In the genomic region with DNA sequence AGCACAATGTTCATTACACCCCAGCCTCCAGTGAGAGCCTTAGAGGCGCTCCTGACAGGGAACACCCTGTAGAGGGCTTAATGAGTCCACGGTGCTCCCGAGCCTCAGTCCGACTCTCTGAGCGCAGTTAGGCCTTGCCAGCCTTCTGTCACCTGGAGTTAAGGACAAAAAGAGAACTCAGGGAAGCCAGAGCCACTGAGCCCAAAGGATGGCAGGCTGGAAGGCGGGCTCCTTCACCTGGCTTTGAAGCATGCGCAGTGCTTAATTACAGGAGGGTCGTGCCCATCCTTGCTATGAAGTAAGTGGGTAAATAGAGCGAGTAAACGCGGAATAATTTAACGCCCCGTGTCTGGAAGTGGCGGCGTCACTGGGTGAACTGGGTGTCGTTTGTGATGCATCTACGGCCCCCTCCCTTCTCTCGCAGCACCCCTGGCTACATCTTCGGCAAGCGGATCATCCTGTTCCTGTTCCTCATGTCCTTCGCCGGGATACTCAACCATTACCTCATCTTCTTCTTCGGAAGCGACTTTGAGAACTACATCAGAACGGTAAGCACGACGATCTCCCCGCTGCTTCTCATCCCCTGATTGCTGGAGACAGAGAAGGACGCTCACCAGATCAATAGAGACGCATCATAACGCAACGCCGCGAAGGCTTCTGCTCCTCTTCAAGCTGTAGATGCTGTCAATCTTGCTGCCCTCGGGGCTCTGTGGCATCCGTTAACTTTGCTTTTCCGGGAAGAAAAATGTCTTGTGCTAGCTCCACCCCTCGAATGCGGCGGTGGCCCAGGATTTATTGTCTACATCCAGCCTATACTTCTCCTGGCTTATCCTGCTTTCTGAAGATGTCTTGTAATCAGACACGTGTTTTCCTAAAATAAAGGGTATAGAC, we compare ENCODE assay signal across 8 mouse cellular contexts. TPM values are rescaled to one million over a fixed set of nuclear protein-coding genes. Genes with fewer than 3 reads are reported as not detected.
A peak's percentile ranks its signal among the peaks of the same experiment; 100 is the strongest.
DNase-seq lines count a peak whose midpoint lies in the region; ATAC-seq and TF ChIP-seq lines count a peak whose summit lies in the region.

No protein-coding gene starts in this region.

- peak overlapping the region; percentile 54 for H3K4me2 ChIP-seq in limb, embryonic 14.5 days (replicated peaks; ENCODE audit: low read depth, low read length, severe bottlenecking)
- H3K4me2 ChIP-seq in stomach, embryonic 16.5 days (ENCODE audit: low read depth, low read length) = peak overlapping the region; percentile 50

- peak; percentile 22; the same call in 1 of the 2 replicates for TF ChIP-seq CTCF in liver, adult 2 months (IDR thresholded peaks at IDR 0.05; ENCODE audit: low read depth, low read length)

- TF ChIP-seq POLR2A in liver, adult 2 months (IDR thresholded peaks at IDR 0.05; ENCODE audit: extremely low read depth, insufficient read depth, low read length) = no peak
- no peak for TF ChIP-seq POLR2A in limb, embryonic 14.5 days (IDR thresholded peaks at IDR 0.05; ENCODE audit: borderline replicate concordance, extremely low read depth, insufficient read depth, insufficient read length)

- no peak overlapping the region; the same call in 1 of the 2 replicates for H3K4me3 ChIP-seq in liver, adult 2 months (ENCODE audit: insufficient read depth, low read depth, low read length)
- peak overlapping the region; percentile 31 for H3K4me3 ChIP-seq in limb, embryonic 14.5 days (replicated peaks; ENCODE audit: low read length)
- peak overlapping the region; percentile 28 for H3K4me3 ChIP-seq in stomach, embryonic 16.5 days (replicated peaks; ENCODE audit: low read length)

- peaks cover under 1% of the 10 kb centered on the region; the same call in 1 of the 2 replicates for H3K9me3 ChIP-seq in limb, embryonic 14.5 days (ENCODE audit: control insufficient read depth, low read length)
- H3K9me3 ChIP-seq in stomach, embryonic 16.5 days (replicated peaks; ENCODE audit: control insufficient read depth, low read length) = peaks cover 5% of the 10 kb centered on the region

- intact Hi-C loops in left cerebral cortex, postnatal 4 days (cut with DNase I) = no loop called here

- no peak overlapping the region for H3K9ac ChIP-seq in liver, adult 2 months (ENCODE audit: low read depth, low read length)
- peak overlapping the region; percentile 50 for H3K9ac ChIP-seq in limb, embryonic 14.5 days (ENCODE audit: low read depth, low read length, severe bottlenecking)
- H3K9ac ChIP-seq in stomach, embryonic 16.5 days (ENCODE audit: low read length) = peak overlapping the region; percentile 56

- H3K27ac ChIP-seq in liver, adult 2 months (replicated peaks; ENCODE audit: insufficient read depth, low read depth, low read length) = no peak overlapping the region
- H3K27ac ChIP-seq in limb, embryonic 14.5 days (replicated peaks; ENCODE audit: low read depth, low read length) = no peak overlapping the region
- no peak overlapping the region for H3K27ac ChIP-seq in stomach, embryonic 16.5 days (ENCODE audit: low read length)

- no peaks in the 10 kb centered on the region for H3K4me1 ChIP-seq in liver, adult 2 months (ENCODE audit: control insufficient read depth, insufficient read depth, low read length)
- peaks cover 6% of the 10 kb centered on the region; the same call in 1 of the 2 replicates for H3K4me1 ChIP-seq in limb, embryonic 14.5 days (ENCODE audit: control insufficient read depth, insufficient read depth, low read length)
- H3K4me1 ChIP-seq in stomach, embryonic 16.5 days (ENCODE audit: control insufficient read depth, insufficient read depth, low read length) = no peaks in the 10 kb centered on the region

- DNase-seq in liver, adult 2 months (ENCODE audit: extremely low read depth, low read depth, low spot score) = no peak
- DNase-seq in liver = no peak
- DNase-seq in cerebellum, postnatal 14 days = peak; percentile 50 to 52
- peak; percentile 21 for DNase-seq in heart, postnatal 4 days
- no peak for DNase-seq in limb, embryonic 14.5 days (ENCODE audit: low spot score)
- no peak for DNase-seq in left cerebral cortex, postnatal 4 days
- no peak for DNase-seq in spleen, postnatal 36 days (ENCODE audit: low spot score in 2 of 2)

- no peaks in the 10 kb centered on the region for H3K79me2 ChIP-seq in liver, adult 2 months (ENCODE audit: control insufficient read depth, insufficient read depth, low read length)

- whole genome bisulfite sequencing in liver, adult 2 months = 33% methylated on average over 41 of the region's 41 CpGs
- WGBS in limb, embryonic 14.5 days = 24% methylated on average over 41 of the region's 41 CpGs
- 22% methylated on average over 41 of the region's 41 CpGs for WGBS in stomach, embryonic 16.5 days

- no peaks in the 10 kb centered on the region for H3K36me3 ChIP-seq in liver, adult 2 months (ENCODE audit: control insufficient read depth, insufficient read depth, low read length)
- no peaks in the 10 kb centered on the region for H3K36me3 ChIP-seq in limb, embryonic 14.5 days (ENCODE audit: control insufficient read depth, insufficient read depth, low read length)
- no peaks in the 10 kb centered on the region for H3K36me3 ChIP-seq in stomach, embryonic 16.5 days (ENCODE audit: control insufficient read depth, insufficient read depth, low read length)

- H3K27me3 ChIP-seq in liver, adult 2 months (ENCODE audit: control insufficient read depth, insufficient read depth, low read length) = peaks cover 2% of the 10 kb centered on the region; the same call in 1 of the 2 replicates
- no peaks in the 10 kb centered on the region for H3K27me3 ChIP-seq in limb, embryonic 14.5 days (ENCODE audit: control insufficient read depth, insufficient read depth, low read length)
- no peaks in the 10 kb centered on the region; the same call in 1 of the 2 replicates for H3K27me3 ChIP-seq in stomach, embryonic 16.5 days (ENCODE audit: control insufficient read depth, insufficient read depth, low read length)

- ATAC-seq in limb, embryonic 14.5 days (ENCODE audit: low FRiP score, low read depth) = no peak
- ATAC-seq in stomach, embryonic 16.5 days (ENCODE audit: insufficient read depth, low FRiP score) = peak; percentile 50; the same call in 1 of the 2 replicates

RNA-seq across cellular contexts. Expression of a gene that starts 22.8 kb away (rescaled TPM):
- 2.3 and 3.8 TPM in 2 replicates for total RNA-seq in liver, adult 2 months (2014; rRNA removed)
- 4.8 and 6.4 TPM in 2 replicates for polyA plus RNA-seq in liver, adult 2 months (2012; rRNA removed)
- total RNA-seq in heart, postnatal 4 days (2021) = 1 to 10 TPM; 7.6 TPM
- polyA plus RNA-seq in limb, embryonic 14.5 days (2012; rRNA removed) = 18.6 and 21.6 TPM in 2 replicates
- 16.1 and 18.7 TPM in 2 replicates for polyA plus RNA-seq in limb, embryonic 14.5 days (2014; fragmentation: Nextera tagmentation; extraction: Ambion mirVana)
- 24.6 and 32.8 TPM in 2 replicates for polyA plus RNA-seq in stomach, embryonic 16.5 days (2015; fragmentation: Nextera tagmentation; extraction: Ambion mirVana)
- total RNA-seq in left cerebral cortex, postnatal 4 days (2021) = 1 to 10 TPM; 6.4 to 7.8 TPM

Comparison
In these comparisons a context has a peak if more than half of its experiments do, and no peak if none do; other contexts are left out.
1. DNase-seq: peak in cerebellum, postnatal 14 days (2 of 2) and heart, postnatal 4 days (single experiment); none in liver, adult 2 months (single experiment), liver (single experiment), limb, embryonic 14.5 days (single experiment), left cerebral cortex, postnatal 4 days (single experiment) and spleen, postnatal 36 days (0 of 2).